Mouse (Mus musculus) forebrain, embryonic 16.5 days (tissue): ENCODE data around the gene Zfhx3. TPM values are rescaled to one million over a fixed set of nuclear protein-coding genes. Genes with fewer than 3 reads are reported as not detected.

Experiments
- ATAC-seq: fragments of 200-750 bp; cut with Nextera tagmentation; 2 replicates; pipeline ENCODE4 v1.8.0; 2017; ENCODE audit warnings: mild to moderate bottlenecking, moderate library complexity
- H3K27ac ChIP-seq: fragments of 300-500 bp; sonication (generic); 2 replicates; pipeline ENCODE4 v1.5.1; 2014; ENCODE audit warnings: low read length, control low read depth
- H3K27me3 ChIP-seq: fragments of 300-500 bp; sonication (generic); replicated peaks from 2 replicates; pipeline ENCODE4 v1.6.1; 2014; ENCODE audit warnings: low read length; ENCODE audit not compliant: control insufficient read depth, insufficient read depth
- H3K36me3 ChIP-seq: fragments of 300-500 bp; sonication (generic); 2 replicates; pipeline ENCODE4 v1.6.1; 2014; ENCODE audit not compliant: control insufficient read depth, insufficient read depth
- H3K4me1 ChIP-seq: fragments of 300-500 bp; sonication (generic); replicated peaks from 2 replicates; pipeline ENCODE4 v1.6.1; 2014; ENCODE audit warnings: low read length; ENCODE audit not compliant: control insufficient read depth, insufficient read depth
- H3K4me2 ChIP-seq: fragments of 300-500 bp; sonication (generic); 2 replicates; pipeline ENCODE4 v1.6.1; 2014; ENCODE audit warnings: mild to moderate bottlenecking, low read length, control low read depth
- H3K4me3 ChIP-seq: fragments of 300-500 bp; sonication (generic); replicated peaks from 2 replicates; pipeline ENCODE4 v1.5.1; 2014; ENCODE audit warnings: mild to moderate bottlenecking, low read length, control low read depth
- H3K9ac ChIP-seq: fragments of 300-500 bp; sonication (generic); replicated peaks from 2 replicates; pipeline ENCODE4 v1.6.1; 2014; ENCODE audit warnings: low read depth, low read length, control low read depth
- H3K9me3 ChIP-seq: fragments of 300-500 bp; sonication (generic); 2 replicates; pipeline ENCODE4 v1.6.1; 2016; ENCODE audit warnings: low read length; ENCODE audit not compliant: control insufficient read depth
- WGBS: fragments of 180-500 bp; shearing (Covaris S2); extraction: QIAGEN DNeasy Blood & Tissue Kit; methylation state at CpG from one replicate; pipeline ENCODE4 v1.1.7; 2014; 5-methylcytosine and 5-hydroxymethylcytosine counted together
- polyA plus RNA-seq: library from polyadenylated mRNA; unstranded; fragments of >200 nt; fragmentation: Nextera tagmentation; extraction: Ambion mirVana; gene quantifications from 2 replicates; pipeline ENCODE4 v1.2.1, GENCODE M21; 2015

The Zfhx3 gene
- polyA plus RNA-seq, 1 experiment from 2014 or later, result 14.6 TPM

DNA sequence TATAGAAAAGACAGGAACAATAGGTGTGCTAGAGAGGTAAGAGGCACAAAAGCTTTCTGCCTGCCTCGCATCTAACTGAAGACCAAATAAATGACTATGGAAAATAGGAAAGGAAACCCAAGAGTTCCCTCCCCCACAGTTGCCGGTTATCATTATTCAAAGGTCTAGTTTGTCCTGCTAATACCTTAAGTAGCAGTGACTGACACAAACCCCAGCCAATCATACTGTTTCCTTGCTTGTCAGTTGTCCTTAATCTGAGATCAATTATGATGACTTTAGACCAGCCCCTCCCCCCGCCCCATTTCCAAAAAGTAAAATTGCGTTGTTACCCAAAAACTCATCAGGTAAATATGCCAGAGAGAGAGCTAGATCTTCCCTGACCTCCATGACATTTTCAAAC is 240.9 kb downstream of the Zfhx3 start:
- no peak overlapping the region for H3K9ac ChIP-seq
- 85% methylated on average over 4 of the region's 4 CpGs for WGBS

DNA sequence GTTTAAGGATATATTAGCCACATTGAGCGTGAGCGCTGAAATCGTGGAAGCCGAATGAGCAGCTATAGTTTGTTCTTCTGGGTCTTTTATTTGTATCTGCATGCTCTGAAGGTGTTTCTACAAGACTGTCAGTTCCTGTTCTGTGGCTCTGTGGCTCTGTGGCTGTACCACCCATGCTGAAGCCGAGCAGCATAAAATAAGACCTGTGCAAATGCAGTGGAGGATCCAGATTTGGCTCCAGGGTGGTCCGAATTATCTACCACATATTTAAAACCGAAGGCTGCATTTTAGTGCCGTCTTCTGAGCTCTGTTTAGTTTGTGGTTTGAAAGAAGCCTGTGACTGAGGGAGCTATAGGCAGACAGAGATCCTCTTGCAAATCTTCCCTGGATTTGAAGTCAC is 241.5 kb downstream of the Zfhx3 start:
- Histone ChIP-seq H3K27ac (no peak overlapping the region), H3K9me3 (no peaks in the 10 kb centered on the region), H3K4me1 (no peaks in the 10 kb centered on the region), H3K9ac (no peak overlapping the region), H3K36me3 (no peaks in the 10 kb centered on the region), H3K4me2 (no peak overlapping the region), H3K4me3 (no peak overlapping the region), H3K27me3 (no peaks in the 10 kb centered on the region)
- ATAC-seq, result no peak
- WGBS, result 85% methylated on average over 8 of the region's 8 CpGs

More for the DNA sequence above, 240.9 kb downstream of the Zfhx3 start:
- H3K27me3 ChIP-seq, result no peaks in the 10 kb centered on the region
- no peaks in the 10 kb centered on the region for H3K4me1 ChIP-seq
- H3K9me3 ChIP-seq, result no peaks in the 10 kb centered on the region
- ATAC-seq, result no peak
- H3K4me3 ChIP-seq, result no peak overlapping the region
- H3K4me2 ChIP-seq, result no peak overlapping the region
- no peak overlapping the region for H3K27ac ChIP-seq
- no peaks in the 10 kb centered on the region for H3K36me3 ChIP-seq

DNA sequence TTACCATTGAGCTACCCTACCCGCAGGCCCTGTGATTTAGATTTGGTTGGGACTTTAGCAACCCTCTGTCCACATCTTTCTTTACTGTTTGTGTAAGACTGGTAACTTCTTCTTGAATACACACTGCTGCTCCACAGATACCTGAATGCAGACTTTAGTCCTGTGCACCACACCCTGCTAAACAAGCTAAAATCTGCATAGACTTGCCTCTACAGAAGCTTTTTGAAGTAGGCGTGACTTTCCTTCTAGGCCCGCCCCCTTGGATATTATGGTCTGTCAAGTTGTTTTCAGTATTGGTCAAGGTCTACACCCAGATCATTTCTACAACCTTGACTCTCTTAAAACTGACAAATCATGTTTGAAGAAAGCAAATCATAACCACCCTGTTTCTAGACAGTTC is 243.8 kb downstream of the Zfhx3 start:
- Histone ChIP-seq H3K4me3 (no peak overlapping the region), H3K27me3 (no peaks in the 10 kb centered on the region), H3K9me3 (no peaks in the 10 kb centered on the region), H3K4me2 (no peak overlapping the region), H3K27ac (no peak overlapping the region), H3K9ac (no peak overlapping the region), H3K36me3 (no peaks in the 10 kb centered on the region), H3K4me1 (no peaks in the 10 kb centered on the region)
- 91% methylated on average over 3 of the region's 3 CpGs for WGBS
- ATAC-seq, result no peak

GRCm38 (mm10) chr8:108188044-108188443 is 245.6 kb downstream of the Zfhx3 start:
- Histone ChIP-seq H3K4me2 (no peak overlapping the region), H3K36me3 (no peaks in the 10 kb centered on the region), H3K4me1 (no peaks in the 10 kb centered on the region), H3K9me3 (no peaks in the 10 kb centered on the region), H3K27ac (no peak overlapping the region), H3K9ac (no peak overlapping the region), H3K27me3 (no peaks in the 10 kb centered on the region), H3K4me3 (no peak overlapping the region)
- no peak for ATAC-seq
- 80% methylated on average over 4 of the region's 4 CpGs for WGBS

- no peaks in the 10 kb centered on the region for H3K4me1 ChIP-seq
- 76% methylated on average over 8 of the region's 8 CpGs for WGBS
- H3K36me3 ChIP-seq, result no peaks in the 10 kb centered on the region
- H3K4me3 ChIP-seq, result no peak overlapping the region
- ATAC-seq, result no peak
- H3K9me3 ChIP-seq, result no peaks in the 10 kb centered on the region
- no peak overlapping the region for H3K9ac ChIP-seq
- no peak overlapping the region for H3K27ac ChIP-seq
- H3K27me3 ChIP-seq, result no peaks in the 10 kb centered on the region
- no peak overlapping the region for H3K4me2 ChIP-seq
Observed at GRCm38 (mm10) chr8:108194571-108194970, 252.1 kb downstream of the Zfhx3 start.

DNA sequence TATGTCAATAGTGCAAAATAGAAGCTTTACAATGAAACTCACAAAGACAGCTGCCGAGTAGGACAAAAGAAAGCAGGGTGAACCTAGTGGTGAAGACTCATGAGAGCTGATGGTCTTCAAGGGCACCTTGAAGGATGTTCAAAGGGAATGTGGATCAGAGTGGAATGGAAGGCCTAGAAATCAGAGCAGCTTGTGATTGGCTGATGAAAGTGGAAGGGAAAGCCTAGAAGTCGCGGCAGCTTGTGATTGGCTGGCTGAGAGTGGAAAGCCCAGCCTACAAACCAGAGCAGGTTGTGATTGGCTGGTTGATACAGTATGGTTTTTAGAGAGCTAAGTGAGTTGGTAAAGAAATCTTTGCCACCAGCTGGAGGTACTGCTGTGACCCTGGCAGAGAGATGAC is 272.6 kb downstream of the Zfhx3 start:
- Histone ChIP-seq H3K36me3 (no peaks in the 10 kb centered on the region), H3K9ac (no peak overlapping the region), H3K27me3 (no peaks in the 10 kb centered on the region), H3K4me1 (peaks cover 8% of the 10 kb centered on the region), H3K4me3 (no peak overlapping the region), H3K27ac (no peak overlapping the region), H3K9me3 (no peaks in the 10 kb centered on the region), H3K4me2 (no peak overlapping the region)
- whole genome bisulfite sequencing, result 90% methylated on average over 3 of the region's 3 CpGs
- ATAC-seq, result no peak

GRCm38 (mm10) chr8:108218171-108218840 is 275.9 kb downstream of the Zfhx3 start:
- Histone ChIP-seq H3K36me3 (no peaks in the 10 kb centered on the region), H3K4me3 (no peak overlapping the region), H3K9me3 (no peaks in the 10 kb centered on the region), H3K4me1 (peaks cover 8% of the 10 kb centered on the region), H3K4me2 (no peak overlapping the region), H3K27me3 (no peaks in the 10 kb centered on the region), H3K27ac (no peak overlapping the region), H3K9ac (no peak overlapping the region)
- ATAC-seq, result no peak
- WGBS, result 13% methylated on average over 13 of the region's 13 CpGs

GRCm38 (mm10) chr8:108220511-108220910 is 278.1 kb downstream of the Zfhx3 start:
- no peaks in the 10 kb centered on the region for H3K9me3 ChIP-seq
- H3K27ac ChIP-seq, result no peak overlapping the region
- H3K9ac ChIP-seq, result no peak overlapping the region
- no peak for ATAC-seq
- H3K4me1 ChIP-seq, result peaks cover 8% of the 10 kb centered on the region
- no peak overlapping the region for H3K4me2 ChIP-seq
- WGBS, result 70% methylated on average over 3 of the region's 3 CpGs
- no peaks in the 10 kb centered on the region for H3K27me3 ChIP-seq
- no peak overlapping the region for H3K4me3 ChIP-seq
- H3K36me3 ChIP-seq, result no peaks in the 10 kb centered on the region

GRCm38 (mm10) chr8:108222091-108222490 is 279.6 kb downstream of the Zfhx3 start:
- no peak for ATAC-seq
- H3K4me1 ChIP-seq, result peaks cover 8% of the 10 kb centered on the region
- no peak overlapping the region for H3K4me3 ChIP-seq
- H3K36me3 ChIP-seq, result no peaks in the 10 kb centered on the region
- WGBS, result 59% methylated on average over 2 of the region's 2 CpGs
- peaks cover 2% of the 10 kb centered on the region; the same call in 1 of the 2 replicates for H3K9me3 ChIP-seq
- no peaks in the 10 kb centered on the region for H3K27me3 ChIP-seq
- no peak overlapping the region for H3K9ac ChIP-seq
- no peak overlapping the region for H3K27ac ChIP-seq
- H3K4me2 ChIP-seq, result no peak overlapping the region

DNA sequence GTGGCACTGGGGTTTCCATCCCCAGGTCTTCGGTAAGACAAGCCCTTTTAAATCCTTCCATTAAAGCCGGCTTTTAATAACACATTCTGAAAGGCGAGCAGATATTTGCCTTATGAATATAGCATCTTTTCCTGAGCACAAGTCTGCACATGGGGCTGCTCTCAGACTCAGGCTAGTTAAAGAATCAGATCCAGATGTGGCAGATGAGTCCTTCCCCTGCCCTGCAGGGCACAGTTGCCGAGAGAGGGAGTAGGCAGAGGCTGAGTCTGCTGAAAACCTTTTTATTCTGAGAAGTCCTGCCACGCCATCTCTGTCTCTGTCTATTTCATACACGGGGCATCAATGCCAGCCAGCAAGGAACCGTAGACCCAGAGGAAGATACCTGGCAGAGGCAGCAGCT is 289.9 kb downstream of the Zfhx3 start:
- no peak for ATAC-seq
- H3K36me3 ChIP-seq, result no peaks in the 10 kb centered on the region

More for the DNA sequence above, 289.9 kb downstream of the Zfhx3 start:
- Histone ChIP-seq H3K27ac (no peak overlapping the region), H3K9me3 (no peaks in the 10 kb centered on the region), H3K4me2 (no peak overlapping the region), H3K27me3 (no peaks in the 10 kb centered on the region), H3K4me1 (peaks cover 6% of the 10 kb centered on the region), H3K4me3 (no peak overlapping the region), H3K9ac (no peak overlapping the region)
- WGBS, result 80% methylated on average over 7 of the region's 7 CpGs
